Mouse (Mus musculus) naive thymus-derived CD4-positive, alpha-beta T cell, adult 5 months (primary cell): ENCODE results near the gene Neu4. TPM values are rescaled to one million over a fixed set of nuclear protein-coding genes. Genes with fewer than 3 reads are reported as not detected.

Source experiments
- polyA plus RNA-seq: library from polyadenylated mRNA; unstranded; fragments of 100-300 nt; shearing (Covaris generic); gene quantifications from one replicate; pipeline ENCODE4 v1.2.1, GENCODE M21; 2017

The Neu4 gene
- polyA plus RNA-seq: not detected

GRCm38 (mm10) chr1:94020151-94020550, at the start of gene Neu4:
Neu4 (plus strand) TSS chr1:94020451.

DNA sequence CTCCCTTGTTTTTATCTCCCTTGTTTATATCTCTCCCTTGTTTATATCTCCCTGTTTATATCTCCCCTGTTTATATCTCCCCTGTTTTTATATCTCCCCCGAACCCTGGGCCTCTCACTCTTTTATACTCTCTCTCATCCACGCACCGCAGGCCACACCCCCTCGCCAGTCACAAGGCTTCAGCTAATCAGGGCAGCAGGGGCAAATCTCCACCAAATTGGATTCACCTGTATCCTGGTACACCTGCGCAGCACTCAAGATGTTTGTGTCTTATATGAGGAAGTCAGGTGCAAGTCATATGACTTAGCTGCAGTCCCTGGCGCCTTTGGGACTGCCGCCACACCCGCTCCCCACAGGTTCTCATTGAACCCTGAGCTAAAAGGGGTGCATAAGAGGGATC, 30.0 kb upstream of the Neu4 start, which contains the start of gene Gal3st2c:
Gene Gal3st2c, plus strand, starts transcription at position 301 of the 400 bp plus-strand sequence.

GRCm38 (mm10) chr1:94052373-94052772, 32.1 kb downstream of the Neu4 start, which contains the start of gene Pdcd1:
Pdcd1 (minus strand) TSS chr1:94052553.

Other genes starting within 250 kb of the Neu4 start
- gene Dtymk, start 218.5 kb upstream of the Neu4 start, polyA plus RNA-seq: 58.7 TPM
- gene Ing5, start 216.5 kb upstream of the Neu4 start, polyA plus RNA-seq: 53.6 TPM
- 30.2 TPM for gene D2hgdh, start 195.5 kb upstream of the Neu4 start, polyA plus RNA-seq
- not detected for gene Gal3st2, start 159.1 kb upstream of the Neu4 start, polyA plus RNA-seq
- 0.12 TPM for gene Gal3st2b, start 102.1 kb upstream of the Neu4 start, polyA plus RNA-seq
- gene Gal3st2c, start 29.9 kb upstream of the Neu4 start, polyA plus RNA-seq: 0.06 TPM
- 8.5 TPM for gene Pdcd1, start 32.1 kb downstream of the Neu4 start, polyA plus RNA-seq